Mouse (Mus musculus): ENCODE results near the gene Slc12a9. TPM values are rescaled to one million over a fixed set of nuclear protein-coding genes. Genes with fewer than 3 reads are reported as not detected.

Slc12a9 gene
- polyA plus RNA-seq, 1 experiment from 2014 or later, result 11.6 TPM

Small RNAs within 50 kb of the gene (microRNA-seq; reads per million reads assigned to microRNA genes)
- gene Mir7036, result 0.99 reads per million
- not detected for gene Mir8116

Other genes starting within 250 kb of the Slc12a9 start
- 12.2 and 13.5 TPM in 2 replicates for gene Trim56, start 217.4 kb downstream of the Slc12a9 start, polyA plus RNA-seq (2015; fragmentation: Nextera tagmentation; extraction: Ambion mirVana)
- gene Muc3, start 184.3 kb downstream of the Slc12a9 start, polyA plus RNA-seq (2015; fragmentation: Nextera tagmentation; extraction: Ambion mirVana), result 0.70 TPM in 1 of 2 replicates, not detected in the other
- gene Muc3a, start 121.2 kb downstream of the Slc12a9 start, polyA plus RNA-seq (2015; fragmentation: Nextera tagmentation; extraction: Ambion mirVana), result 0.11 TPM in 1 of 2 replicates, not detected in the other
- gene Ache, start 46.1 kb downstream of the Slc12a9 start, polyA plus RNA-seq (2015; fragmentation: Nextera tagmentation; extraction: Ambion mirVana), result 1.9 and 2.6 TPM in 2 replicates
- 5.1 and 5.6 TPM in 2 replicates for gene Ufsp1, start 39.0 kb downstream of the Slc12a9 start, polyA plus RNA-seq (2015; fragmentation: Nextera tagmentation; extraction: Ambion mirVana)
- gene Srrt, start 25.9 kb downstream of the Slc12a9 start, polyA plus RNA-seq (2015; fragmentation: Nextera tagmentation; extraction: Ambion mirVana), result 141 and 144 TPM in 2 replicates
- gene Trip6, start 19.2 kb downstream of the Slc12a9 start, polyA plus RNA-seq (2015; fragmentation: Nextera tagmentation; extraction: Ambion mirVana), result 90.5 and 94.0 TPM in 2 replicates
- gene Ephb4, start 16.5 kb upstream of the Slc12a9 start, polyA plus RNA-seq (2015; fragmentation: Nextera tagmentation; extraction: Ambion mirVana), result 50.7 and 56.9 TPM in 2 replicates
- gene Zan, start 143.5 kb upstream of the Slc12a9 start, polyA plus RNA-seq (2015; fragmentation: Nextera tagmentation; extraction: Ambion mirVana), result 0.53 and 0.62 TPM in 2 replicates
- gene Pop7, start 168.9 kb upstream of the Slc12a9 start, polyA plus RNA-seq (2015; fragmentation: Nextera tagmentation; extraction: Ambion mirVana), result 50.4 and 54.4 TPM in 2 replicates
- gene Gigyf1, start 185.0 kb upstream of the Slc12a9 start, polyA plus RNA-seq (2015; fragmentation: Nextera tagmentation; extraction: Ambion mirVana), result 10.7 and 10.9 TPM in 2 replicates
- gene Epo, start 199.6 kb upstream of the Slc12a9 start, polyA plus RNA-seq (2015; fragmentation: Nextera tagmentation; extraction: Ambion mirVana), result 0.31 and 0.98 TPM in 2 replicates
- gene Gnb2, start 199.9 kb upstream of the Slc12a9 start, polyA plus RNA-seq (2015; fragmentation: Nextera tagmentation; extraction: Ambion mirVana), result 379 and 400 TPM in 2 replicates
- 0.51 and 0.60 TPM in 2 replicates for gene Actl6b, start 219.9 kb upstream of the Slc12a9 start, polyA plus RNA-seq (2015; fragmentation: Nextera tagmentation; extraction: Ambion mirVana)
- 0.46 and 1.4 TPM in 2 replicates for gene Tfr2, start 236.2 kb upstream of the Slc12a9 start, polyA plus RNA-seq (2015; fragmentation: Nextera tagmentation; extraction: Ambion mirVana)

Measured in lung, embryonic 16.5 days (tissue).